Comparison of ENCODE assay signal across 8 mouse cellular contexts in the genomic region with DNA sequence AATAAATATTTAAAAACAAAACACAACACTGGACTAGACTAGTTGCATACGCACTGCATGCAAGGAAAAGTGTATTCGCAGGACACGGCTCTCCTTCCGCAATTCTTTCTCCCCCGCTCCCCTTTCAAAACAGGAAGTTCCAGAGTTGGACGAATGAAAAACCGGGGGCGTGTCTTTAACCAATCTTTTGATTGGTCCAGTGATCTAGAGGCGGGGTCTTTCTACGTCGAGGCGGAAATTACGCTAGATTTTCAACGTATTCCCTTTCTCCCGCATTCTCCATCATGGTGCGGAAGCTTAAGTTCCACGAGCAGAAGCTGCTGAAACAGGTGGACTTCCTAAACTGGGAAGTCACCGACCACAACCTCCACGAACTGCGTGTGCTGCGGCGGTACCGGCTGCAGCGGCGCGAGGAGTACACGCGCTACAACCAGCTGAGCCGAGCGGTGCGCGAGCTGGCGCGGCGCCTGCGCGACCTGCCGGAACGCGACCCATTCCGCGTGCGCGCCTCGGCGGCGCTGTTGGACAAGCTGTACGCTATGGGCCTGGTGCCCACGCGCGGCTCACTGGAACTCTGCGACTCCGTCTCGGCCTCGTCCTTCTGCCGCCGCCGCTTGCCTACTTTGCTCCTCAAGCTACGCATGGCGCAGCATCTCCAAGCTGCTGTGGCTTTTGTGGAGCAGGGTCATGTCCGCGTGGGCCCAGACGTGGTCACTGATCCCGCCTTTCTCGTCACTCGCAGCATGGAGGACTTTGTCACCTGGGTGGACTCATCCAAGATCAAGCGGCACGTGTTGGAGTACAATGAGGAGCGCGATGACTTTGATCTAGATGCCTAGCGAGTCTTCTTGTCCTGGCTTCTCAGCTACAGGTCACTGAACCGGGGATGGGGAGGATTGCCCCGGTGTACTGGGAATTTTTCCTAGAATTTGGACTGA. TPM values are rescaled to one million over a fixed set of nuclear protein-coding genes. Genes with fewer than 3 reads are reported as not detected.
DNase-seq lines count a peak whose midpoint lies in the region; ATAC-seq and TF ChIP-seq lines count a peak whose summit lies in the region.

A gene (plus strand): TSS at position 253 of the 938 bp plus-strand sequence.

- peak within 1 kb of the TSS; percentile 61 for H3K9ac ChIP-seq in hindbrain, postnatal 0 days (replicated peaks; ENCODE audit: low read length)

- no peaks in the 10 kb centered on the region for H3K9me3 ChIP-seq in hindbrain, postnatal 0 days (ENCODE audit: low read length)

- peak within 1 kb of the TSS; percentile 64 for H3K4me2 ChIP-seq in hindbrain, postnatal 0 days (ENCODE audit: low read depth, low read length)

- H3K4me3 ChIP-seq in gastrocnemius, adult 2 months: peak within 1 kb of the TSS; percentile 97
- H3K4me3 ChIP-seq in hindbrain, postnatal 0 days (ENCODE audit: low read length): peak within 1 kb of the TSS; percentile 76
- peak within 1 kb of the TSS; percentile 95 for H3K4me3 ChIP-seq in left cerebral cortex, adult 2 months

- peak; percentile 88 for ATAC-seq in common myeloid progenitor, adult 5-6 weeks (replicated peaks; ENCODE audit: low read depth, poor library complexity, severe bottlenecking)
- peak; percentile 96 for ATAC-seq in hindbrain, postnatal 0 days
- ATAC-seq in megakaryocyte, adult 5-6 weeks (ENCODE audit: poor library complexity, severe bottlenecking): peak; percentile 96

- H3K27ac ChIP-seq in gastrocnemius, adult 2 months: peak within 1 kb of the TSS; percentile 98
- H3K27ac ChIP-seq in hindbrain, postnatal 0 days: peak within 1 kb of the TSS; percentile 90
- H3K27ac ChIP-seq in left cerebral cortex, adult 2 months: peak within 1 kb of the TSS; percentile 95

- H3K36me3 ChIP-seq in hindbrain, postnatal 0 days (ENCODE audit: insufficient read depth, low read length): no peaks in the 10 kb centered on the region

- TF ChIP-seq CTCF in gastrocnemius, adult 2 months (IDR thresholded peaks at IDR 0.05): peak; percentile 43
- TF ChIP-seq CTCF in hindbrain, postnatal 0 days (IDR thresholded peaks at IDR 0.05; ENCODE audit: low read depth): peak; percentile 42
- TF ChIP-seq CTCF in left cerebral cortex, adult 2 months (IDR thresholded peaks at IDR 0.05): peak; percentile 6

- DNase-seq in ZHBTc4 (ENCODE audit: low read depth, low spot score): peak; percentile 97
- DNase-seq in gastrocnemius, adult 2 months: peak; percentile 91
- peak; percentile 98 for DNase-seq in hindbrain, postnatal 0 days (ENCODE audit: low spot score)
- peak; percentile 86 to 87 for DNase-seq in left cerebral cortex, adult 2 months (ENCODE audit: extremely low spot score in 1 of 2, low spot score in 2 of 2)
- peak; percentile 92 to 93 for DNase-seq in right cerebral cortex, adult 2 months (ENCODE audit: low spot score in 2 of 2)
- DNase-seq in urinary bladder, postnatal 14 days (ENCODE audit: low spot score): peak; percentile 91

- under 1% methylated on average over 73 of the region's 73 CpGs for WGBS in hindbrain, postnatal 0 days

- no peaks in the 10 kb centered on the region for H3K27me3 ChIP-seq in hindbrain, postnatal 0 days (ENCODE audit: insufficient read depth, low read length)

- intact Hi-C loops in gastrocnemius, adult 2 months (cut with DNase I): no loop called here
- intact Hi-C loops in left cerebral cortex, adult 2 months (cut with DNase I): loop anchor here (5.0 kb wide), 1 partner anchor 140 kb away; no protein-coding TSS in a partner anchor

- peaks cover 8% of the 10 kb centered on the region for H3K4me1 ChIP-seq in hindbrain, postnatal 0 days (ENCODE audit: insufficient read depth, low read length)

RNA-seq across cellular contexts. Expression of the gene that starts here (rescaled TPM):
- 81.4 and 89.8 TPM in 2 replicates for total RNA-seq in common myeloid progenitor, adult 5-6 weeks (2017)
- total RNA-seq in gastrocnemius, adult 2 months (2021): 10 to 100 TPM; 49.1 to 51.4 TPM
- 142 and 178 TPM in 2 replicates for total RNA-seq in hindbrain, postnatal 0 days (2014; rRNA removed)
- polyA plus RNA-seq in hindbrain, postnatal 0 days (2015; fragmentation: Nextera tagmentation; extraction: Ambion mirVana): 77.2 and 80.5 TPM in 2 replicates
- 10 to 100 TPM; 49.8 to 50.2 TPM for total RNA-seq in left cerebral cortex, adult 2 months (2021)
- total RNA-seq in megakaryocyte, adult 5-6 weeks (2015): 71.0 and 83.9 TPM in 2 replicates
- 34.2 and 54.6 TPM in 2 replicates for total RNA-seq in megakaryocyte, adult 5-6 weeks (2017)

Comparison
In these comparisons a context has a peak if more than half of its experiments do, and no peak if none do; other contexts are left out.
1. Peak in every context shown above with its lines: DNase-seq, ATAC-seq, H3K4me3 ChIP-seq and H3K27ac ChIP-seq.